Mouse (Mus musculus): ENCODE results near the gene Arhgef3. TPM values are rescaled to one million over a fixed set of nuclear protein-coding genes. Genes with fewer than 3 reads are reported as not detected.

Gene Arhgef3
- polyA plus RNA-seq, 1 experiment from 2014 or later = 18.5 TPM

GRCm38 (mm10) chr14:27280201-27280890 lies 165.6 kb downstream of the Arhgef3 start:
- ATAC-seq (replicated peaks; ENCODE audit: extremely low read depth, insufficient read depth, low FRiP score) = no peak
- Histone ChIP-seq H3K4me3 (ENCODE audit: low read length) (no peak overlapping the region), H3K4me2 (ENCODE audit: low read depth, low read length) (no peak overlapping the region), H3K27me3 (ENCODE audit: control insufficient read depth, insufficient read depth, low read length) (no peaks in the 10 kb centered on the region), H3K27ac (ENCODE audit: low read length) (no peak overlapping the region), H3K4me1 (ENCODE audit: control insufficient read depth, insufficient read depth, low read length) (no peaks in the 10 kb centered on the region), H3K36me3 (ENCODE audit: control insufficient read depth, insufficient read depth) (no peaks in the 10 kb centered on the region), H3K9me3 (replicated peaks; ENCODE audit: control insufficient read depth, low read length) (no peaks in the 10 kb centered on the region), H3K9ac (ENCODE audit: low read length) (no peak overlapping the region)
- WGBS = 86% methylated on average over 8 of the region's 8 CpGs

GRCm38 (mm10) chr14:27283956-27284355 lies 169.3 kb downstream of the Arhgef3 start:
- no peak overlapping the region for H3K9ac ChIP-seq (ENCODE audit: low read length)
- no peaks in the 10 kb centered on the region for H3K36me3 ChIP-seq (ENCODE audit: control insufficient read depth, insufficient read depth)
- H3K4me3 ChIP-seq (ENCODE audit: low read length) = no peak overlapping the region
- no peak overlapping the region for H3K27ac ChIP-seq (ENCODE audit: low read length)
- no peak for ATAC-seq (replicated peaks; ENCODE audit: extremely low read depth, insufficient read depth, low FRiP score)
- H3K4me1 ChIP-seq (ENCODE audit: control insufficient read depth, insufficient read depth, low read length) = no peaks in the 10 kb centered on the region
- no peaks in the 10 kb centered on the region for H3K27me3 ChIP-seq (ENCODE audit: control insufficient read depth, insufficient read depth, low read length)
- no peaks in the 10 kb centered on the region for H3K9me3 ChIP-seq (replicated peaks; ENCODE audit: control insufficient read depth, low read length)
- H3K4me2 ChIP-seq (ENCODE audit: low read depth, low read length) = no peak overlapping the region

- Histone ChIP-seq H3K4me3 (ENCODE audit: low read length) (no peak overlapping the region), H3K36me3 (ENCODE audit: control insufficient read depth, insufficient read depth) (no peaks in the 10 kb centered on the region), H3K4me2 (ENCODE audit: low read depth, low read length) (no peak overlapping the region), H3K4me1 (ENCODE audit: control insufficient read depth, insufficient read depth, low read length) (peaks cover 3% of the 10 kb centered on the region; the same call in 1 of the 2 replicates), H3K9me3 (replicated peaks; ENCODE audit: control insufficient read depth, low read length) (no peaks in the 10 kb centered on the region), H3K27me3 (ENCODE audit: control insufficient read depth, insufficient read depth, low read length) (no peaks in the 10 kb centered on the region), H3K27ac (ENCODE audit: low read length) (no peak overlapping the region), H3K9ac (ENCODE audit: low read length) (no peak overlapping the region)
- no peak for ATAC-seq (replicated peaks; ENCODE audit: extremely low read depth, insufficient read depth, low FRiP score)
- 24% methylated on average over 4 of the region's 4 CpGs for WGBS
Observed at GRCm38 (mm10) chr14:27286202-27286601, 171.5 kb downstream of the Arhgef3 start.

GRCm38 (mm10) chr14:27289053-27289452 lies 174.4 kb downstream of the Arhgef3 start:
- Histone ChIP-seq H3K9ac (ENCODE audit: low read length) (no peak overlapping the region), H3K4me3 (ENCODE audit: low read length) (no peak overlapping the region), H3K4me2 (ENCODE audit: low read depth, low read length) (no peak overlapping the region), H3K9me3 (replicated peaks; ENCODE audit: control insufficient read depth, low read length) (no peaks in the 10 kb centered on the region), H3K27ac (ENCODE audit: low read length) (no peak overlapping the region), H3K27me3 (ENCODE audit: control insufficient read depth, insufficient read depth, low read length) (no peaks in the 10 kb centered on the region), H3K36me3 (ENCODE audit: control insufficient read depth, insufficient read depth) (no peaks in the 10 kb centered on the region), H3K4me1 (ENCODE audit: control insufficient read depth, insufficient read depth, low read length) (peaks cover 3% of the 10 kb centered on the region; the same call in 1 of the 2 replicates)
- 31% methylated on average over 5 of the region's 5 CpGs for WGBS
- no peak for ATAC-seq (replicated peaks; ENCODE audit: extremely low read depth, insufficient read depth, low FRiP score)

GRCm38 (mm10) chr14:27292101-27292500 lies 177.4 kb downstream of the Arhgef3 start:
- no peaks in the 10 kb centered on the region for H3K36me3 ChIP-seq (ENCODE audit: control insufficient read depth, insufficient read depth)
- no peaks in the 10 kb centered on the region for H3K27me3 ChIP-seq (ENCODE audit: control insufficient read depth, insufficient read depth, low read length)
- WGBS = 78% methylated on average over 6 of the region's 6 CpGs
- H3K4me1 ChIP-seq (ENCODE audit: control insufficient read depth, insufficient read depth, low read length) = peaks cover 3% of the 10 kb centered on the region; the same call in 1 of the 2 replicates
- H3K27ac ChIP-seq (ENCODE audit: low read length) = no peak overlapping the region
- H3K9ac ChIP-seq (ENCODE audit: low read length) = no peak overlapping the region
- no peak overlapping the region for H3K4me3 ChIP-seq (ENCODE audit: low read length)
- H3K9me3 ChIP-seq (replicated peaks; ENCODE audit: control insufficient read depth, low read length) = no peaks in the 10 kb centered on the region
- H3K4me2 ChIP-seq (ENCODE audit: low read depth, low read length) = no peak overlapping the region
- ATAC-seq (replicated peaks; ENCODE audit: extremely low read depth, insufficient read depth, low FRiP score) = no peak

GRCm38 (mm10) chr14:27295821-27296220 lies 181.1 kb downstream of the Arhgef3 start:
- no peak for ATAC-seq (replicated peaks; ENCODE audit: extremely low read depth, insufficient read depth, low FRiP score)
- WGBS = 80% methylated on average over 7 of the region's 7 CpGs
- Histone ChIP-seq H3K9ac (ENCODE audit: low read length) (no peak overlapping the region), H3K4me2 (ENCODE audit: low read depth, low read length) (no peak overlapping the region), H3K36me3 (ENCODE audit: control insufficient read depth, insufficient read depth) (no peaks in the 10 kb centered on the region), H3K4me1 (ENCODE audit: control insufficient read depth, insufficient read depth, low read length) (peaks cover 4% of the 10 kb centered on the region), H3K27me3 (ENCODE audit: control insufficient read depth, insufficient read depth, low read length) (no peaks in the 10 kb centered on the region), H3K27ac (ENCODE audit: low read length) (no peak overlapping the region), H3K9me3 (replicated peaks; ENCODE audit: control insufficient read depth, low read length) (no peaks in the 10 kb centered on the region), H3K4me3 (ENCODE audit: low read length) (no peak overlapping the region)

GRCm38 (mm10) chr14:27296987-27297386 lies 182.3 kb downstream of the Arhgef3 start:
- ATAC-seq (replicated peaks; ENCODE audit: extremely low read depth, insufficient read depth, low FRiP score) = no peak
- H3K9me3 ChIP-seq (replicated peaks; ENCODE audit: control insufficient read depth, low read length) = no peaks in the 10 kb centered on the region

GRCm38 (mm10) chr14:27298875-27299274 lies 184.2 kb downstream of the Arhgef3 start:
- no peak overlapping the region for H3K27ac ChIP-seq (ENCODE audit: low read length)
- H3K9ac ChIP-seq (ENCODE audit: low read length) = no peak overlapping the region
- no peak for ATAC-seq (replicated peaks; ENCODE audit: extremely low read depth, insufficient read depth, low FRiP score)
- H3K36me3 ChIP-seq (ENCODE audit: control insufficient read depth, insufficient read depth) = no peaks in the 10 kb centered on the region
- no peak overlapping the region for H3K4me3 ChIP-seq (ENCODE audit: low read length)
- no peaks in the 10 kb centered on the region for H3K27me3 ChIP-seq (ENCODE audit: control insufficient read depth, insufficient read depth, low read length)
- WGBS = 34% methylated on average over 2 of the region's 2 CpGs
- H3K9me3 ChIP-seq (replicated peaks; ENCODE audit: control insufficient read depth, low read length) = no peaks in the 10 kb centered on the region
- H3K4me2 ChIP-seq (ENCODE audit: low read depth, low read length) = no peak overlapping the region
- peaks cover 4% of the 10 kb centered on the region for H3K4me1 ChIP-seq (ENCODE audit: control insufficient read depth, insufficient read depth, low read length)

More at GRCm38 (mm10) chr14:27296987-27297386, 182.3 kb downstream of the Arhgef3 start:
- H3K27ac ChIP-seq (ENCODE audit: low read length) = no peak overlapping the region
- WGBS = 68% methylated on average over 5 of the region's 5 CpGs
- H3K4me3 ChIP-seq (ENCODE audit: low read length) = no peak overlapping the region
- peaks cover 4% of the 10 kb centered on the region for H3K4me1 ChIP-seq (ENCODE audit: control insufficient read depth, insufficient read depth, low read length)
- H3K4me2 ChIP-seq (ENCODE audit: low read depth, low read length) = no peak overlapping the region
- H3K36me3 ChIP-seq (ENCODE audit: control insufficient read depth, insufficient read depth) = no peaks in the 10 kb centered on the region
- H3K27me3 ChIP-seq (ENCODE audit: control insufficient read depth, insufficient read depth, low read length) = no peaks in the 10 kb centered on the region
- H3K9ac ChIP-seq (ENCODE audit: low read length) = no peak overlapping the region

GRCm38 (mm10) chr14:27299705-27300104 lies 185.0 kb downstream of the Arhgef3 start:
- Histone ChIP-seq H3K4me2 (ENCODE audit: low read depth, low read length) (no peak overlapping the region), H3K9me3 (replicated peaks; ENCODE audit: control insufficient read depth, low read length) (no peaks in the 10 kb centered on the region), H3K4me3 (ENCODE audit: low read length) (no peak overlapping the region), H3K9ac (ENCODE audit: low read length) (no peak overlapping the region), H3K36me3 (ENCODE audit: control insufficient read depth, insufficient read depth) (no peaks in the 10 kb centered on the region), H3K27ac (ENCODE audit: low read length) (no peak overlapping the region), H3K27me3 (ENCODE audit: control insufficient read depth, insufficient read depth, low read length) (no peaks in the 10 kb centered on the region), H3K4me1 (ENCODE audit: control insufficient read depth, insufficient read depth, low read length) (peaks cover 4% of the 10 kb centered on the region)
- 48% methylated on average over 4 of the region's 4 CpGs for WGBS
- ATAC-seq (replicated peaks; ENCODE audit: extremely low read depth, insufficient read depth, low FRiP score) = no peak

All from heart, embryonic 16.5 days (tissue).